Mouse (Mus musculus) limb, embryonic 11.5 days (tissue): ENCODE results near the gene Smagp. TPM values are rescaled to one million over a fixed set of nuclear protein-coding genes. Genes with fewer than 3 reads are reported as not detected.

ENCODE experiments used
- ATAC-seq: fragments of 200-750 bp; cut with Nextera tagmentation; 2 replicates; pipeline ENCODE4 v1.8.0; 2017; ENCODE audit warnings: low read depth; ENCODE audit not compliant: insufficient number of reproducible peaks, low FRiP score, low TSS enrichment
- DNase-seq: peaks from one replicate; pipeline ENCODE4 v3.0.0-alpha.2; 2015; ENCODE audit warnings: low spot score
- H3K27ac ChIP-seq: fragments of 300-500 bp; sonication (generic); replicated peaks from 2 replicates; pipeline ENCODE4 v1.5.1; 2014; ENCODE audit warnings: low read depth, mild to moderate bottlenecking, low read length
- H3K27me3 ChIP-seq: fragments of 300-500 bp; sonication (generic); 2 replicates; pipeline ENCODE4 v1.6.1; 2014; ENCODE audit warnings: mild to moderate bottlenecking, low read length, mixed read lengths; ENCODE audit not compliant: control insufficient read depth, insufficient read depth
- H3K36me3 ChIP-seq: fragments of 300-500 bp; sonication (generic); 2 replicates; pipeline ENCODE4 v1.6.1; 2014; ENCODE audit warnings: mild to moderate bottlenecking, low read length, moderate library complexity, mixed read lengths; ENCODE audit not compliant: control insufficient read depth, insufficient read depth
- H3K4me1 ChIP-seq: fragments of 300-500 bp; sonication (generic); 2 replicates; pipeline ENCODE4 v1.6.1; 2014; ENCODE audit warnings: low read length, mixed read lengths; ENCODE audit not compliant: control insufficient read depth, insufficient read depth
- H3K4me2 ChIP-seq: fragments of 300-500 bp; sonication (generic); 2 replicates; pipeline ENCODE4 v1.6.1; 2014; ENCODE audit warnings: low read depth, mild to moderate bottlenecking, moderate library complexity; ENCODE audit not compliant: severe bottlenecking
- H3K4me3 ChIP-seq: fragments of 300-500 bp; sonication (generic); 2 replicates; pipeline ENCODE4 v1.5.1; 2014; ENCODE audit warnings: low read depth, low read length
- H3K9ac ChIP-seq: fragments of 300-500 bp; sonication (generic); 2 replicates; pipeline ENCODE4 v1.6.1; 2014; ENCODE audit warnings: mild to moderate bottlenecking, low read length
- H3K9me3 ChIP-seq: fragments of 300-500 bp; sonication (generic); 2 replicates; pipeline ENCODE4 v1.6.1; 2016; ENCODE audit warnings: low read length; ENCODE audit not compliant: control insufficient read depth
- WGBS: fragments of 180-500 bp; shearing (Covaris S2); extraction: QIAGEN DNeasy Blood & Tissue Kit; methylation state at CpG from one replicate; pipeline ENCODE4 v1.1.7; 2014; 5-methylcytosine and 5-hydroxymethylcytosine counted together
- polyA plus RNA-seq: library from polyadenylated mRNA; unstranded; fragments of >200 nt; fragmentation: Nextera tagmentation; extraction: Ambion mirVana; gene quantifications from 2 replicates; pipeline ENCODE4 v1.2.1, GENCODE M21; 2014

Smagp gene
- polyA plus RNA-seq, 1 experiment from 2014 or later: 5.4 TPM

- no peak for DNase-seq
- Histone ChIP-seq H3K36me3 (no peaks in the 10 kb centered on the region), H3K9me3 (no peaks in the 10 kb centered on the region), H3K9ac (no peak overlapping the region), H3K4me2 (no peak overlapping the region), H3K27ac (no peak overlapping the region), H3K27me3 (no peaks in the 10 kb centered on the region), H3K4me1 (no peaks in the 10 kb centered on the region), H3K4me3 (no peak overlapping the region)
- 91% methylated on average over 5 of the region's 5 CpGs for WGBS
- ATAC-seq: no peak
Observed at GRCm38 (mm10) chr15:100660805-100661204, 24.1 kb upstream of the Smagp start.

- no peak for DNase-seq
- no peak overlapping the region for H3K4me2 ChIP-seq
- 88% methylated on average over 9 of the region's 9 CpGs for WGBS
Observed at GRCm38 (mm10) chr15:100660306-100660705, 23.6 kb upstream of the Smagp start.

GRCm38 (mm10) chr15:100655201-100655600, 18.5 kb upstream of the Smagp start:
- DNase-seq (no peak), ATAC-seq (no peak)
- no peak overlapping the region for H3K27ac ChIP-seq
- WGBS: 84% methylated on average over 5 of the region's 5 CpGs
- H3K27me3 ChIP-seq: no peaks in the 10 kb centered on the region
- H3K9ac ChIP-seq: no peak overlapping the region
- no peak overlapping the region for H3K4me3 ChIP-seq
- no peak overlapping the region for H3K4me2 ChIP-seq
- no peaks in the 10 kb centered on the region for H3K4me1 ChIP-seq
- no peaks in the 10 kb centered on the region for H3K9me3 ChIP-seq
- no peaks in the 10 kb centered on the region for H3K36me3 ChIP-seq

More at GRCm38 (mm10) chr15:100660306-100660705, 23.6 kb upstream of the Smagp start:
- H3K27ac ChIP-seq: no peak overlapping the region
- H3K9me3 ChIP-seq: no peaks in the 10 kb centered on the region
- ATAC-seq: no peak
- no peaks in the 10 kb centered on the region for H3K4me1 ChIP-seq
- no peak overlapping the region for H3K9ac ChIP-seq
- no peak overlapping the region for H3K4me3 ChIP-seq
- no peaks in the 10 kb centered on the region for H3K36me3 ChIP-seq
- H3K27me3 ChIP-seq: no peaks in the 10 kb centered on the region

- H3K27me3 ChIP-seq: no peaks in the 10 kb centered on the region
- H3K36me3 ChIP-seq: no peaks in the 10 kb centered on the region
- no peaks in the 10 kb centered on the region for H3K9me3 ChIP-seq
- H3K4me3 ChIP-seq: no peak overlapping the region
- no peak for DNase-seq
- 85% methylated on average over 1 of the region's 1 CpGs for WGBS
- no peaks in the 10 kb centered on the region for H3K4me1 ChIP-seq
- H3K4me2 ChIP-seq: no peak overlapping the region
- H3K27ac ChIP-seq: no peak overlapping the region
- H3K9ac ChIP-seq: no peak overlapping the region
- no peak for ATAC-seq
Observed at GRCm38 (mm10) chr15:100654271-100654670, 17.5 kb upstream of the Smagp start.

- Histone ChIP-seq H3K27me3 (no peaks in the 10 kb centered on the region), H3K36me3 (no peaks in the 10 kb centered on the region), H3K9ac (no peak overlapping the region), H3K4me2 (no peak overlapping the region), H3K9me3 (no peaks in the 10 kb centered on the region), H3K27ac (no peak overlapping the region), H3K4me3 (no peak overlapping the region), H3K4me1 (no peaks in the 10 kb centered on the region)
- 81% methylated on average over 9 of the region's 9 CpGs for WGBS
- DNase-seq (no peak), ATAC-seq (no peak)
Observed at GRCm38 (mm10) chr15:100651610-100652009, 14.9 kb upstream of the Smagp start.

GRCm38 (mm10) chr15:100650111-100650510, 13.4 kb upstream of the Smagp start:
- Histone ChIP-seq H3K4me2 (no peak overlapping the region), H3K9ac (no peak overlapping the region), H3K36me3 (no peaks in the 10 kb centered on the region), H3K4me1 (no peaks in the 10 kb centered on the region), H3K4me3 (no peak overlapping the region), H3K9me3 (no peaks in the 10 kb centered on the region), H3K27me3 (no peaks in the 10 kb centered on the region), H3K27ac (no peak overlapping the region)
- no peak for DNase-seq
- no peak for ATAC-seq
- WGBS: 85% methylated on average over 10 of the region's 10 CpGs

- Histone ChIP-seq H3K4me2 (no peak overlapping the region), H3K9ac (no peak overlapping the region), H3K27me3 (no peaks in the 10 kb centered on the region), H3K36me3 (no peaks in the 10 kb centered on the region), H3K27ac (no peak overlapping the region), H3K9me3 (no peaks in the 10 kb centered on the region), H3K4me3 (no peak overlapping the region), H3K4me1 (no peaks in the 10 kb centered on the region)
- WGBS: 68% methylated on average over 6 of the region's 6 CpGs
- DNase-seq: no peak
- ATAC-seq: no peak
Observed at GRCm38 (mm10) chr15:100646161-100646560, 9.4 kb upstream of the Smagp start.

- no peak overlapping the region for H3K9ac ChIP-seq
- ATAC-seq: no peak
- no peak overlapping the region for H3K4me2 ChIP-seq
Observed at GRCm38 (mm10) chr15:100642451-100642850, 5.7 kb upstream of the Smagp start.

GRCm38 (mm10) chr15:100641226-100641810, 4.6 kb upstream of the Smagp start:
- no peak overlapping the region for H3K9ac ChIP-seq
- no peaks in the 10 kb centered on the region for H3K9me3 ChIP-seq
- H3K4me1 ChIP-seq: peaks cover 10% of the 10 kb centered on the region
- H3K27ac ChIP-seq: no peak overlapping the region
- no peak overlapping the region for H3K4me3 ChIP-seq
- no peak overlapping the region for H3K4me2 ChIP-seq
- peaks cover 22% of the 10 kb centered on the region for H3K27me3 ChIP-seq
- H3K36me3 ChIP-seq: no peaks in the 10 kb centered on the region
- no peak for DNase-seq
- ATAC-seq: no peak
- 72% methylated on average over 16 of the region's 16 CpGs for WGBS

More at GRCm38 (mm10) chr15:100642451-100642850, 5.7 kb upstream of the Smagp start:
- Histone ChIP-seq H3K4me3 (no peak overlapping the region), H3K27me3 (peaks cover 12% of the 10 kb centered on the region; the same call in 1 of the 2 replicates), H3K36me3 (no peaks in the 10 kb centered on the region), H3K4me1 (no peaks in the 10 kb centered on the region), H3K27ac (no peak overlapping the region), H3K9me3 (no peaks in the 10 kb centered on the region)
- 87% methylated on average over 7 of the region's 7 CpGs for WGBS
- no peak for DNase-seq
